Comparison of ENCODE assay signal across 8 mouse cellular contexts in the genomic region with DNA sequence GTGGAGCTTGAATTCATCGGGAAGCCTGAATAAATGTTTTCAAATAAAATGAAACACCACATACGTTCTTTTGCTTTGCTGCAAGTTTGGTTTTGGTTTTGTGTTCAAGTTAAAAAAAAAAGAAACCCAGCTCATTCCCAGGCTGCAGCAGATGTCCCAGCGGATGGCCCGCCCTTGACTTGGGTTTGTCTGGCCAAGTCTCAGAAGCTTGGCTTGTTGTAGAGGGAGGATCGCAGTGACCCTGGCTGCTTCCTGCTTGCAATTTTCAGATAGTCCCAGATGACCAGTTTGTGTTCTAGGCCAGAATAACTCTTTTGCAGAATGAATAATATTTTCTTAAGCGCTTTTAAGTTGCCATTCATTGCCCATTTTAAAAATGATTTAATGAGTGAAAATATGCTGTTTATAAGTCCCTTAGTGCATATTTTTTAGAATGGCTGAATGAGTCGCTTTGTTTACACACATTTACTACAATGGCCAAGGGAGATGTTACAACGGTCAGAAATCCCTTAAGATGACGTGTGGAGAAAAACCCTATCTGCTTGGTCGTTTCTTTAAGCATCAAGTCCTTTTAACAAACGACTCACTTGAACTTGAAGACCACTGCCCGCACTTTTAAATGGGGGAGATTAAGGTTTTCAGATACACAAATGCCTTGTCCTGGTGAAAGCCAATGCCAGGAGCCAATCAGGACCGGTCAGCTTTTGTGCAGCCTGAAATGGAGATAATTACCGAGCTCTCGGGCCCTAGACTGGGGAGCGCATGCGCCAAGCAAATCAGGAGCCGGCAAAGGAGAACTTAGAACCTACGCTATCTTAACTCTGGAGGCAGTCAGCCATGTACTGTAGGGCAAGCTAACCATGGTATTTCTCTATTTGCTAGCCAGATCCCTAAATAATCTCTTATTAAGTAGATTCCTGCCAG.
A peak's percentile ranks its signal among the peaks of the same experiment; 100 is the strongest.
DNase-seq lines count a peak whose midpoint lies in the region; ATAC-seq and TF ChIP-seq lines count a peak whose summit lies in the region.

No protein-coding gene starts in this region.

- H3K27me3 ChIP-seq in limb, embryonic 13.5 days = 0 out of 2 replicates have a peak, but pooled peaks cover 5% of the 10 kb centered on the region
- H3K27me3 ChIP-seq in limb, embryonic 10.5 days (ENCODE audit: low read depth, poor library complexity, severe bottlenecking) = no peaks in the 10 kb centered on the region
- H3K27me3 ChIP-seq in forebrain, embryonic 14.5 days (replicated peaks; ENCODE audit: control insufficient read depth, insufficient read depth, low read length) = no peaks in the 10 kb centered on the region
- H3K27me3 ChIP-seq in kidney, adult 2 months (replicated peaks; ENCODE audit: control insufficient read depth, insufficient read depth, low read length) = no peaks in the 10 kb centered on the region
- H3K27me3 ChIP-seq in myocyte (ENCODE audit: control insufficient read depth, insufficient read depth, insufficient read length) = peaks cover 9% of the 10 kb centered on the region

- H3K9me3 ChIP-seq in limb, embryonic 13.5 days = no peaks in the 10 kb centered on the region
- H3K9me3 ChIP-seq in limb, embryonic 10.5 days (replicated peaks) = no peaks in the 10 kb centered on the region
- H3K9me3 ChIP-seq in forebrain, embryonic 14.5 days (replicated peaks; ENCODE audit: control insufficient read depth, low read length) = no peaks in the 10 kb centered on the region

- H3K9ac ChIP-seq in limb, embryonic 13.5 days = no peak overlapping the region
- no peak overlapping the region for H3K9ac ChIP-seq in forebrain, embryonic 14.5 days (ENCODE audit: low read length)

- H3K27ac ChIP-seq in limb, embryonic 13.5 days = no peak overlapping the region; the same call in 1 of the 2 replicates
- no peak overlapping the region for H3K27ac ChIP-seq in limb, embryonic 10.5 days
- H3K27ac ChIP-seq in forebrain, embryonic 14.5 days (ENCODE audit: low read depth, low read length) = no peak overlapping the region
- no peak overlapping the region for H3K27ac ChIP-seq in kidney, adult 2 months (ENCODE audit: insufficient read depth, low read depth, low read length)

- no peak for TF ChIP-seq POLR2A in kidney, adult 2 months (IDR thresholded peaks at IDR 0.05; ENCODE audit: low read depth, low read length)
- no peak for TF ChIP-seq POLR2A in myocyte (IDR thresholded peaks at IDR 0.05; ENCODE audit: insufficient read length, low read depth)

- DNase-seq in limb, embryonic 10.5 days (ENCODE audit: low spot score) = no peak
- DNase-seq in forebrain, embryonic 14.5 days (ENCODE audit: low spot score) = peak; percentile 28
- peak; percentile 76 for DNase-seq in kidney, adult 2 months
- no peak for DNase-seq in frontal cortex, adult 2 months (ENCODE audit: extremely low spot score in 1 of 2, low spot score in 1 of 2)

- no peak for TF ChIP-seq CTCF in kidney, adult 2 months (conservative IDR thresholded peaks at IDR 0.05; ENCODE audit: insufficient read depth, insufficient read length, low read depth, low read length)

- no peak overlapping the region for H3K4me3 ChIP-seq in limb, embryonic 13.5 days
- no peak overlapping the region for H3K4me3 ChIP-seq in limb, embryonic 10.5 days
- H3K4me3 ChIP-seq in forebrain, embryonic 14.5 days (ENCODE audit: low read depth, low read length) = no peak overlapping the region
- no peak overlapping the region for H3K4me3 ChIP-seq in kidney, adult 2 months (ENCODE audit: insufficient read depth, low read depth, low read length)
- H3K4me3 ChIP-seq in myocyte = no peak overlapping the region

- H3K79me2 ChIP-seq in myocyte (ENCODE audit: control insufficient read depth, insufficient read depth) = no peaks in the 10 kb centered on the region

- H3K36me3 ChIP-seq in limb, embryonic 13.5 days = no peaks in the 10 kb centered on the region
- no peaks in the 10 kb centered on the region for H3K36me3 ChIP-seq in limb, embryonic 10.5 days
- no peaks in the 10 kb centered on the region for H3K36me3 ChIP-seq in forebrain, embryonic 14.5 days (ENCODE audit: control insufficient read depth, insufficient read depth, low read length)
- H3K36me3 ChIP-seq in kidney, adult 2 months (ENCODE audit: control insufficient read depth, insufficient read depth, low read length) = no peaks in the 10 kb centered on the region
- H3K36me3 ChIP-seq in myocyte (ENCODE audit: control insufficient read depth, insufficient read depth) = no peaks in the 10 kb centered on the region

- H3K4me1 ChIP-seq in limb, embryonic 13.5 days = peaks cover 12% of the 10 kb centered on the region
- H3K4me1 ChIP-seq in limb, embryonic 10.5 days = peaks cover 5% of the 10 kb centered on the region; the same call in 1 of the 2 replicates
- no peaks in the 10 kb centered on the region for H3K4me1 ChIP-seq in forebrain, embryonic 14.5 days (ENCODE audit: control insufficient read depth, insufficient read depth, low read length)
- H3K4me1 ChIP-seq in kidney, adult 2 months (ENCODE audit: control insufficient read depth, insufficient read depth, low read length) = no peaks in the 10 kb centered on the region

- H3K4me2 ChIP-seq in limb, embryonic 13.5 days (replicated peaks) = peak overlapping the region; percentile 31
- H3K4me2 ChIP-seq in forebrain, embryonic 14.5 days (ENCODE audit: low read length) = peak overlapping the region; percentile 12; the same call in 1 of the 2 replicates
- H3K4me2 ChIP-seq in myocyte (ENCODE audit: low read depth) = peak overlapping the region; percentile 18

- no peak overlapping the region for H3ac ChIP-seq in myocyte (ENCODE audit: control insufficient read depth, insufficient read length)

- no peak for ATAC-seq in limb, embryonic 13.5 days (ENCODE audit: low FRiP score, low read depth)
- ATAC-seq in forebrain, embryonic 14.5 days = no peak
- ATAC-seq in erythroblast, adult 5-6 weeks (replicated peaks; ENCODE audit: low FRiP score, poor library complexity, severe bottlenecking) = no peak
- no peak for ATAC-seq in monocyte, adult 5-6 weeks (replicated peaks; ENCODE audit: insufficient number of reproducible peaks, low FRiP score, low TSS enrichment, poor library complexity, severe bottlenecking)

- 60% methylated on average over 19 of the region's 19 CpGs for WGBS in limb, embryonic 13.5 days
- 89% methylated on average over 19 of the region's 19 CpGs for WGBS in limb, embryonic 10.5 days
- 56% methylated on average over 19 of the region's 19 CpGs for WGBS in forebrain, embryonic 14.5 days
- WGBS in kidney, adult 2 months = 64% methylated on average over 19 of the region's 19 CpGs

TF ChIP-seq in myocyte, 11 proteins besides CTCF, POLR2A, EP300 and RAD21:
- TF ChIP-seq E2F4 (IDR thresholded peaks at IDR 0.05; ENCODE audit: insufficient read depth) (no peak), USF1 (IDR thresholded peaks at IDR 0.05; ENCODE audit: low read depth) (no peak), CEBPB (IDR thresholded peaks at IDR 0.05; ENCODE audit: insufficient read depth, poor library complexity, severe bottlenecking) (no peak), TCF12 (IDR thresholded peaks at IDR 0.05; ENCODE audit: insufficient read depth, poor library complexity, severe bottlenecking) (no peak), TCF3 (IDR thresholded peaks at IDR 0.05; ENCODE audit: insufficient read length, low read depth) (no peak), MAX (IDR thresholded peaks at IDR 0.05; ENCODE audit: low read depth) (no peak), MYOG (IDR thresholded peaks at IDR 0.05; ENCODE audit: control insufficient read depth in 1 of 3, insufficient read depth in 1 of 3, insufficient read length in 2 of 3, low read depth in 2 of 3) (no peak), MYOD1 (IDR thresholded peaks at IDR 0.05; ENCODE audit: control insufficient read depth in 1 of 3, insufficient read length in 2 of 3, low read depth in 2 of 3) (no peak), SRF (IDR thresholded peaks at IDR 0.05; ENCODE audit: control insufficient read depth, insufficient read length, low read depth) (no peak), REST (IDR thresholded peaks at IDR 0.05; ENCODE audit: insufficient read depth, insufficient read length) (no peak), POLR2AphosphoS2 (IDR thresholded peaks at IDR 0.05; ENCODE audit: insufficient read length, low read depth) (no peak)

Comparison
In these comparisons a context has a peak if more than half of its experiments do, and no peak if none do; other contexts are left out.
1. DNase-seq: peak in forebrain, embryonic 14.5 days (single experiment) and kidney, adult 2 months (single experiment); none in limb, embryonic 10.5 days (single experiment) and frontal cortex, adult 2 months (0 of 2).
2. Peak in every context shown above with its lines, with median percentiles within 50 percentile points of each other: H3K4me2 ChIP-seq.